Mouse (Mus musculus) embryonic facial prominence, embryonic 13.5 days (tissue): Measurements from ENCODE around the gene Ctso. TPM values are rescaled to one million over a fixed set of nuclear protein-coding genes. Genes with fewer than 3 reads are reported as not detected.

Experiments
- ATAC-seq: fragments of 200-750 bp; cut with Nextera tagmentation; 2 replicates; pipeline ENCODE4 v1.8.0; 2017; ENCODE audit warnings: low read depth; ENCODE audit not compliant: insufficient number of reproducible peaks, insufficient read depth, low FRiP score, low TSS enrichment
- H3K27ac ChIP-seq: fragments of 300-500 bp; sonication (generic); 2 replicates; pipeline ENCODE4 v1.5.1; 2015; ENCODE audit warnings: moderate library complexity, mild to moderate bottlenecking, inconsistent platforms
- H3K27me3 ChIP-seq: fragments of 300-500 bp; sonication (generic); 2 replicates; pipeline ENCODE4 v1.6.1; 2015; ENCODE audit warnings: mild to moderate bottlenecking, inconsistent platforms
- H3K36me3 ChIP-seq: fragments of 300-500 bp; sonication (generic); 2 replicates; pipeline ENCODE4 v1.6.1; 2015; ENCODE audit warnings: mild to moderate bottlenecking, inconsistent platforms
- H3K4me1 ChIP-seq: fragments of 300-500 bp; sonication (generic); 2 replicates; pipeline ENCODE4 v1.6.1; 2015; ENCODE audit warnings: inconsistent platforms
- H3K4me2 ChIP-seq: fragments of 300-500 bp; sonication (generic); 2 replicates; pipeline ENCODE4 v1.6.1; 2015; ENCODE audit warnings: moderate library complexity, mild to moderate bottlenecking, inconsistent platforms
- H3K4me3 ChIP-seq: fragments of 300-500 bp; sonication (generic); 2 replicates; pipeline ENCODE4 v1.5.1; 2015; ENCODE audit warnings: mild to moderate bottlenecking, inconsistent platforms
- H3K9ac ChIP-seq: fragments of 300-500 bp; sonication (generic); 2 replicates; pipeline ENCODE4 v1.6.1; 2015; ENCODE audit warnings: mild to moderate bottlenecking, inconsistent platforms
- H3K9me3 ChIP-seq: fragments of 300-500 bp; sonication (generic); 2 replicates; pipeline ENCODE4 v1.6.1; 2016; ENCODE audit warnings: inconsistent platforms
- WGBS: fragments of 180-500 bp; shearing (Covaris S2); methylation state at CpG from one replicate; pipeline ENCODE4 v1.1.7; 2015; ENCODE audit warnings: mixed read lengths; 5-methylcytosine and 5-hydroxymethylcytosine counted together
- polyA plus RNA-seq: library from polyadenylated mRNA; unstranded; fragments of >200 nt; fragmentation: Nextera tagmentation; extraction: Ambion mirVana; gene quantifications from 2 replicates; pipeline ENCODE4 v1.2.1, GENCODE M21; 2015

Gene Ctso
- polyA plus RNA-seq, 1 experiment from 2014 or later = 11.2 TPM

GRCm38 (mm10) chr3:81990531-81990930 is 58.1 kb downstream of the Ctso start:
- no peaks in the 10 kb centered on the region; the same call in 1 of the 2 replicates for H3K27me3 ChIP-seq
- ATAC-seq = no peak
- H3K4me3 ChIP-seq = no peak overlapping the region
- no peaks in the 10 kb centered on the region for H3K36me3 ChIP-seq
- no peaks in the 10 kb centered on the region for H3K9me3 ChIP-seq
- no peak overlapping the region for H3K4me2 ChIP-seq
- WGBS = 75% methylated on average over 3 of the region's 3 CpGs
- no peaks in the 10 kb centered on the region; the same call in 1 of the 2 replicates for H3K4me1 ChIP-seq
- no peak overlapping the region for H3K9ac ChIP-seq
- no peak overlapping the region for H3K27ac ChIP-seq

DNA sequence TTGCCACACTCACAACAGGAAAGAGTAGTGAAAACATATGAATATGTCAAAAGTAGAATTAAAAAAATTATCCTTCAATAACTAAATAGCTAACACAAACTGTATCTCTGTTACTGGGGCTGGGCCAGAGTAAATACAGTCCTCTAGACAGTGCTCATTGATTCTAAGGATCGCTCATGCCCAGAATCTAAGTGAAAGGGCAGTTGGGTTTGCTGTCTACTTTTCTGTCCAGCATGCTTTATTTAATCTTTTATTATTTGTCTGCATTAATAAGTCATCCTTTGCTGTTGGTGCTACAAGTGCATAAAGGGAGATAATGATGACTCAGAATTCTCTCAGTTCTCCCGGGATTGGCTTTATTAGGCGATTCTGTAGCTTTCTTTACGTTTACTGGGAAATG is 63.0 kb downstream of the Ctso start:
- Histone ChIP-seq H3K9me3 (no peaks in the 10 kb centered on the region), H3K4me3 (no peak overlapping the region), H3K4me2 (no peak overlapping the region), H3K36me3 (no peaks in the 10 kb centered on the region), H3K27ac (no peak overlapping the region), H3K4me1 (no peaks in the 10 kb centered on the region), H3K9ac (no peak overlapping the region), H3K27me3 (no peaks in the 10 kb centered on the region; the same call in 1 of the 2 replicates)
- WGBS = 46% methylated on average over 4 of the region's 4 CpGs
- no peak for ATAC-seq

DNA sequence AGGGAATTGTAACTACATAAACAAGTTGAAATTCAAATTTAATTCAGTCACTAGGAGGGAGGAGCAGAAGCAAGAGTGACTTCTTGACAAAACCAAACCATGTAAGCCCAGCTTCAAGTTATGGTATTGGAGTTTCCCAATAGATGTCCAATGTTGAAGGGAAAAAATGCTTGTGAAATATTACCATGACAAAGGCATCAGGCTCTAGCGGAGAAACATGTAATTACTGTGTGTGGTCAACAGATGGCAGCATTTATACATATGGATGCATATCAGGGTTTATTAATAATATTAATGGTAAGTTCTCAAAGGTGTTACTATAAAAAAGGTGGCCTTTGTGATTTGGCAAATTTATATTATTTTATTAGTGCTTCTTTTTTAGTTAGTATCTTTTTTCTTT is 63.6 kb downstream of the Ctso start:
- Histone ChIP-seq H3K27ac (no peak overlapping the region), H3K4me2 (no peak overlapping the region), H3K4me3 (no peak overlapping the region), H3K27me3 (no peaks in the 10 kb centered on the region; the same call in 1 of the 2 replicates), H3K9me3 (no peaks in the 10 kb centered on the region), H3K9ac (no peak overlapping the region), H3K4me1 (no peaks in the 10 kb centered on the region), H3K36me3 (no peaks in the 10 kb centered on the region)
- 3% methylated on average over 1 of the region's 1 CpGs for WGBS
- ATAC-seq = no peak

Other genes starting within 250 kb of the Ctso start
- gene Tdo2, start 43.6 kb downstream of the Ctso start, polyA plus RNA-seq = 0.07 TPM in 1 of 2 replicates, not detected in the other
- gene Asic5, start 49.7 kb downstream of the Ctso start, polyA plus RNA-seq = not detected in 2 replicates
- 5.1 and 6.8 TPM in 2 replicates for gene Gucy1b1, start 142.1 kb downstream of the Ctso start, polyA plus RNA-seq
- gene Gucy1a1, start 213.2 kb downstream of the Ctso start, polyA plus RNA-seq = 5.7 and 6.7 TPM in 2 replicates